Mouse (Mus musculus): ENCODE results near the gene Fsd1. TPM values are rescaled to one million over a fixed set of nuclear protein-coding genes. Genes with fewer than 3 reads are reported as not detected.

The Fsd1 gene
- total and polyA plus RNA-seq, 3 experiments: not detected

DNA sequence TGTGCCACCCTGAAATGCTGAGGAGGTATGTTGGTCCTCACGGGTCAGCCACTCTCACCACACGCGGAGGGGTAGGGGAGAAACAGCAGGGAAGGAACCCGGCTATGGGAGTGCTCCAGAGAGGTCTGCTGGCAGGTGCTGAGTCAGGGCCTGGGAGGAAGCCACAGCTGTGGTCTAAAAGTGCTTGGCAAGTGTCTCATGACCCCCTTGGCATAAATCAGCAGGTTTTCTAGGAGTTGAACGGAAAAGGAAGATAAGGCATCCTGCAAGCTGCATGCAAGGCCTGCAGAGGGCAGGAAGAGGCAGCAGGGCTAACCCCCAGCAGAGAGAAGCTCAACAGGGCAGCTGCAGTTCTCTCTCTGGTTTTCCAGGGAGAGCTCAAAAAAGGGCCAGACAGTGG, 44.6 kb downstream of the Fsd1 start:
- peaks cover 15 to 34% of the 10 kb centered on the region in 2 experiments for H3K36me3 ChIP-seq (ENCODE audit: control insufficient read depth in 1 of 2, insufficient read depth in 2 of 2, low read length in 2 of 2)
- no peaks in the 10 kb centered on the region for H3K9me3 ChIP-seq (replicated peaks; ENCODE audit: insufficient read depth, low read length)
- H3K27ac ChIP-seq (ENCODE audit: control insufficient read depth, low read depth, low read length): peak overlapping the region; percentile 74
- peaks cover 85% of the 10 kb centered on the region for H3K79me2 ChIP-seq (ENCODE audit: control insufficient read depth, insufficient read depth, low read length, poor library complexity)
- H3K4me3 ChIP-seq (ENCODE audit: control insufficient read depth in 1 of 2, insufficient read depth in 1 of 2, low read depth in 2 of 2, low read length in 2 of 2): no peak overlapping the region
- DNase-seq (ENCODE audit: low read depth, low spot score): peak; percentile 85
- no peaks in the 10 kb centered on the region for H3K27me3 ChIP-seq (ENCODE audit: control insufficient read depth in 1 of 2, insufficient read depth in 2 of 2, low read length in 2 of 2)
- H3K9ac ChIP-seq (ENCODE audit: control insufficient read depth, low read depth, low read length, poor library complexity, severe bottlenecking): peak overlapping the region; percentile 44
- H3K4me1 ChIP-seq (ENCODE audit: control insufficient read depth in 1 of 2, insufficient read depth in 2 of 2, low read length in 2 of 2): peaks cover 18 to 32% of the 10 kb centered on the region in 2 experiments
- TF ChIP-seq MYC (IDR thresholded peaks at IDR 0.05; ENCODE audit: low read depth, low read length) (0 out of 2 replicates have a peak, but pooled peaks have one; percentile 38), GABPA (IDR thresholded peaks at IDR 0.05; ENCODE audit: low read depth, low read length) (peak; percentile 78; the same call in 1 of the 2 replicates), CHD2 (IDR thresholded peaks at IDR 0.05; ENCODE audit: low read length) (no peak), ETS1 (IDR thresholded peaks at IDR 0.05; ENCODE audit: low read depth, low read length) (peak; percentile 99), MAZ (IDR thresholded peaks at IDR 0.05; ENCODE audit: low read depth, low read length) (peak; percentile 76), MAFK (IDR thresholded peaks at IDR 0.05; ENCODE audit: borderline replicate concordance, low read depth, low read length) (peak; percentile 92), TCF12 (IDR thresholded peaks at IDR 0.05; ENCODE audit: low read depth, low read length) (peak; percentile 89), KAT2A (conservative IDR thresholded peaks at IDR 0.05; ENCODE audit: low read depth, low read length) (no peak; the same call in 1 of the 2 replicates), USF2 (IDR thresholded peaks at IDR 0.05; ENCODE audit: borderline replicate concordance in 1 of 2, insufficient read depth in 1 of 2, low read depth in 1 of 2, low read length in 2 of 2) (no peak), TBP (IDR thresholded peaks at IDR 0.05; ENCODE audit: low read depth, low read length) (peak; percentile 79), E2F4 (IDR thresholded peaks at IDR 0.05; ENCODE audit: borderline replicate concordance, low read depth, low read length) (no peak), RAD21 (IDR thresholded peaks at IDR 0.05; ENCODE audit: low read depth, low read length) (no peak), MAX (IDR thresholded peaks at IDR 0.05; ENCODE audit: low read length) (no peak), BHLHE40 (IDR thresholded peaks at IDR 0.05; ENCODE audit: borderline replicate concordance, low read depth, low read length) (0 out of 2 replicates have a peak, but pooled peaks have one; percentile 56), POLR2AphosphoS5 (IDR thresholded peaks at IDR 0.05; ENCODE audit: borderline replicate concordance, low read depth, low read length) (no peak), ZC3H11A (IDR thresholded peaks at IDR 0.05; ENCODE audit: low read depth, low read length) (no peak), CHD1 (IDR thresholded peaks at IDR 0.05; ENCODE audit: low read depth, low read length) (no peak), NELFE (IDR thresholded peaks at IDR 0.05; ENCODE audit: low read depth, low read length) (no peak), MYB (IDR thresholded peaks at IDR 0.05; ENCODE audit: low read depth, low read length) (no peak; the same call in 1 of the 2 replicates), ZMIZ1 (IDR thresholded peaks at IDR 0.05; ENCODE audit: low read depth, low read length) (no peak), POLR2A (IDR thresholded peaks at IDR 0.05; ENCODE audit: control insufficient read depth in 1 of 2, insufficient read depth in 1 of 2, low read depth in 1 of 2, low read length in 2 of 2, poor library complexity in 1 of 2) (no peak), POLR2AphosphoS2 (IDR thresholded peaks at IDR 0.05; ENCODE audit: low read length) (no peak), ZKSCAN1 (IDR thresholded peaks at IDR 0.05; ENCODE audit: low read depth, low read length) (no peak), EP300 (IDR thresholded peaks at IDR 0.05; ENCODE audit: low read depth in 1 of 2, low read length in 2 of 2) (peak; percentile 66 to 84), MEF2A (IDR thresholded peaks at IDR 0.05; ENCODE audit: extremely low read depth, insufficient replicate concordance, low read depth, low read length, poor library complexity, severe bottlenecking) (no peak), JUND (IDR thresholded peaks at IDR 0.05; ENCODE audit: low read depth, low read length) (no peak), SMC3 (IDR thresholded peaks at IDR 0.05; ENCODE audit: low read depth, low read length) (no peak), SIN3A (IDR thresholded peaks at IDR 0.05; ENCODE audit: low read length) (peak; percentile 87), USF1 (IDR thresholded peaks at IDR 0.05; ENCODE audit: low read depth, low read length) (peak; percentile 65; the same call in 1 of the 2 replicates), UBTF (IDR thresholded peaks at IDR 0.05; ENCODE audit: borderline replicate concordance, insufficient read depth, low read depth, low read length) (no peak), TAL1 (IDR thresholded peaks at IDR 0.05; ENCODE audit: low read length) (peak; percentile 48), GATA1 (IDR thresholded peaks at IDR 0.05; ENCODE audit: low read depth, low read length) (peak; percentile 64; the same call in 1 of the 2 replicates), ZNF384 (IDR thresholded peaks at IDR 0.05; ENCODE audit: low read depth, low read length) (no peak), ELF1 (IDR thresholded peaks at IDR 0.05; ENCODE audit: low read depth, low read length) (peak; percentile 57; the same call in 1 of the 2 replicates), NRF1 (IDR thresholded peaks at IDR 0.05; ENCODE audit: insufficient read depth, low read depth, low read length, poor library complexity, severe bottlenecking) (peak; percentile 14; the same call in 1 of the 2 replicates), MXI1 (IDR thresholded peaks at IDR 0.05; ENCODE audit: low read depth, low read length) (peak; percentile 88), CTCF (IDR thresholded peaks at IDR 0.05 in 2 of 3, conservative IDR thresholded peaks at IDR 0.05 in 1 of 3; ENCODE audit: control insufficient read depth in 1 of 3, insufficient read depth in 1 of 3, low read depth in 2 of 3, low read length in 3 of 3, poor library complexity in 1 of 3, severe bottlenecking in 1 of 3) (peak in 2 of 3 experiments; percentile 30 to 37; a peak in 4 of 6 replicates)
